Mouse (Mus musculus) embryonic facial prominence, embryonic 14.5 days (tissue): ENCODE measurements around the gene Rbm20. TPM values are rescaled to one million over a fixed set of nuclear protein-coding genes. Genes with fewer than 3 reads are reported as not detected.

Experiments used
- ATAC-seq: fragments of 200-750 bp; cut with Nextera tagmentation; 2 replicates; pipeline ENCODE4 v1.8.0; 2017; ENCODE audit warnings: low read depth, moderate number of reproducible peaks, moderate TSS enrichment
- DNase-seq: peaks from one replicate; pipeline ENCODE4 v3.0.0-alpha.2; 2015; ENCODE audit warnings: low spot score
- H3K27ac ChIP-seq: fragments of 300-500 bp; sonication (generic); replicated peaks from 2 replicates; pipeline ENCODE4 v1.5.1; 2014; ENCODE audit warnings: low read depth, mild to moderate bottlenecking, low read length, moderate library complexity
- H3K27me3 ChIP-seq: fragments of 300-500 bp; sonication (generic); replicated peaks from 2 replicates; pipeline ENCODE4 v1.6.1; 2014; ENCODE audit warnings: low read length; ENCODE audit not compliant: control insufficient read depth, insufficient read depth
- H3K36me3 ChIP-seq: fragments of 300-500 bp; sonication (generic); 2 replicates; pipeline ENCODE4 v1.6.1; 2014; ENCODE audit warnings: low read length, mixed read lengths; ENCODE audit not compliant: control insufficient read depth, insufficient read depth
- H3K4me1 ChIP-seq: fragments of 300-500 bp; sonication (generic); 2 replicates; pipeline ENCODE4 v1.6.1; 2014; ENCODE audit warnings: antibody characterized with exemption, low read length; ENCODE audit not compliant: control insufficient read depth, insufficient read depth
- H3K4me2 ChIP-seq: fragments of 300-500 bp; sonication (generic); 2 replicates; pipeline ENCODE4 v1.6.1; 2014; ENCODE audit warnings: low read depth, mild to moderate bottlenecking, low read length, moderate library complexity, mixed read lengths
- H3K4me3 ChIP-seq: fragments of 300-500 bp; sonication (generic); 2 replicates; pipeline ENCODE4 v1.5.1; 2014; ENCODE audit warnings: low read depth, mild to moderate bottlenecking, low read length
- H3K9ac ChIP-seq: fragments of 300-500 bp; sonication (generic); 2 replicates; pipeline ENCODE4 v1.6.1; 2014; ENCODE audit warnings: low read depth, mild to moderate bottlenecking, low read length, moderate library complexity, mixed read lengths
- H3K9me3 ChIP-seq: fragments of 300-500 bp; sonication (generic); 2 replicates; pipeline ENCODE4 v1.6.1; 2016; ENCODE audit warnings: low read length; ENCODE audit not compliant: control insufficient read depth
- WGBS: fragments of 180-500 bp; shearing (Covaris S2); extraction: QIAGEN DNeasy Blood & Tissue Kit; methylation state at CpG from one replicate; pipeline ENCODE4 v1.1.7; 2014; 5-methylcytosine and 5-hydroxymethylcytosine counted together
- polyA plus RNA-seq: library from polyadenylated mRNA; unstranded; fragments of >200 nt; fragmentation: Nextera tagmentation; extraction: Ambion mirVana; gene quantifications from 2 replicates; pipeline ENCODE4 v1.2.1, GENCODE M21; 2014

Rbm20 gene
- polyA plus RNA-seq, 1 experiment from 2014 or later, result 5.9 TPM

GRCm38 (mm10) chr19:53779818-53780217 lies 102.7 kb downstream of the Rbm20 start:
- H3K9ac ChIP-seq, result no peak overlapping the region
- DNase-seq, result no peak
- H3K27me3 ChIP-seq, result no peaks in the 10 kb centered on the region
- no peaks in the 10 kb centered on the region for H3K36me3 ChIP-seq
- WGBS, result 90% methylated on average over 4 of the region's 4 CpGs
- H3K4me2 ChIP-seq, result no peak overlapping the region
- no peaks in the 10 kb centered on the region for H3K4me1 ChIP-seq
- H3K4me3 ChIP-seq, result no peak overlapping the region
- no peaks in the 10 kb centered on the region for H3K9me3 ChIP-seq
- ATAC-seq, result no peak
- H3K27ac ChIP-seq, result no peak overlapping the region

DNA sequence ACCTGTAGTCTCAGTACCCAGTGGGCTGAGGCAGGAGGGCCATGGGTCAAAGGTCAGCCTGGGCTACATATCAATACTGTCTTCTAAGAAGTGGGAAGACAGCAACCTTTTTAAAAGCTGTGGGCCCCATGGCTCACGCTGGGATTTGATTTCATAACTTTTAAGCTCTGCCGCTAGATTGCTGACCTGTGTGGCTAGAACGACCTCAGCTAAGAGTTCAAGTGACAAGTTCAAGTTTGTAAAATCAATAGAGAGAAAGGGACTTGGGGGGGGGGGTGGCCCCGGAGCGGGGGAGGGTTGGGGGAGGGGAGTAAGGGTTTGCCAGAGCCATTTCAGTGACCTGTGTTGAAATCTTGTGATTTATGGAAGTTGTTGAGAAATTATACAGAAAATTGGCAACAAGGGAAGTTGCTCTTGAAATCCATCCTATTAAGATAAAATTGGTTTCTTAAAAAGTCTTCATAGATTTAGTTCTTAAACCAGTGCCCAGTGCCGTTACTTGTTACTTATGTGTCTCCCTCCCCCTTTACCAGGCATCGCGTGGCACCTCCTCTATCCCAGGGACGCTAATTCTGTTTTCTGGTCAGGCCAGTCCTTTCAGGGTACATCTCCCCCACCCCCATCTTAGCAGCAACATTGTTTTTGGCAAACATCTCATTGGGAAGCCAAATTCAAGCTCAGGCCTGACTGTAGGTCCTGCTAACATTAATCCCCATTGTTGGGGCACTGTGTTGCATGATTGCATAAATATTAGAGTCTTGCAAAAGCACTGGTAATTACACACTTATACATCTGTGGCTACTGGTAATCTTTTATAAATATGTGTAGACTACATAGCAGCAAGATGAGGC lies 103.9 kb downstream of the Rbm20 start:
- ATAC-seq (peak; percentile 50; the same call in 1 of the 2 replicates), DNase-seq (peak; percentile 46)
- Histone ChIP-seq H3K9ac (no peak overlapping the region), H3K4me3 (no peak overlapping the region), H3K36me3 (no peaks in the 10 kb centered on the region), H3K27ac (no peak overlapping the region), H3K9me3 (no peaks in the 10 kb centered on the region), H3K4me1 (0 out of 2 replicates have a peak, but pooled peaks cover 3% of the 10 kb centered on the region), H3K27me3 (no peaks in the 10 kb centered on the region), H3K4me2 (no peak overlapping the region)
- 66% methylated on average over 9 of the region's 9 CpGs for WGBS

- no peaks in the 10 kb centered on the region for H3K36me3 ChIP-seq
- H3K4me3 ChIP-seq, result no peak overlapping the region
- peaks cover 12% of the 10 kb centered on the region for H3K4me1 ChIP-seq
- H3K27me3 ChIP-seq, result no peaks in the 10 kb centered on the region
- no peak for DNase-seq
- no peaks in the 10 kb centered on the region for H3K9me3 ChIP-seq
- H3K27ac ChIP-seq, result no peak overlapping the region
- H3K4me2 ChIP-seq, result no peak overlapping the region
- WGBS, result 83% methylated on average over 7 of the region's 7 CpGs
- H3K9ac ChIP-seq, result no peak overlapping the region
- no peak for ATAC-seq
These were observed 104.7 kb downstream of the Rbm20 start for GRCm38 (mm10) chr19:53781826-53782225.

GRCm38 (mm10) chr19:53785352-53785751 lies 108.2 kb downstream of the Rbm20 start:
- Histone ChIP-seq H3K36me3 (no peaks in the 10 kb centered on the region), H3K4me1 (peaks cover 17% of the 10 kb centered on the region), H3K9me3 (no peaks in the 10 kb centered on the region), H3K9ac (no peak overlapping the region), H3K4me3 (no peak overlapping the region), H3K4me2 (no peak overlapping the region), H3K27me3 (no peaks in the 10 kb centered on the region), H3K27ac (no peak overlapping the region)
- DNase-seq, result no peak
- 87% methylated on average over 3 of the region's 3 CpGs for WGBS
- ATAC-seq, result no peak

- Histone ChIP-seq H3K36me3 (no peaks in the 10 kb centered on the region), H3K9ac (no peak overlapping the region), H3K9me3 (no peaks in the 10 kb centered on the region), H3K4me1 (peaks cover 17% of the 10 kb centered on the region), H3K27ac (peak overlapping the region; percentile 75), H3K4me3 (no peak overlapping the region), H3K4me2 (peak overlapping the region; percentile 2; the same call in 1 of the 2 replicates), H3K27me3 (no peaks in the 10 kb centered on the region)
- 27% methylated on average over 2 of the region's 2 CpGs for WGBS
- ATAC-seq, result 0 out of 2 replicates have a peak, but pooled peaks have one; percentile 28
- DNase-seq, result peak; percentile 61
These were observed 109.1 kb downstream of the Rbm20 start for GRCm38 (mm10) chr19:53786239-53786638.

DNA sequence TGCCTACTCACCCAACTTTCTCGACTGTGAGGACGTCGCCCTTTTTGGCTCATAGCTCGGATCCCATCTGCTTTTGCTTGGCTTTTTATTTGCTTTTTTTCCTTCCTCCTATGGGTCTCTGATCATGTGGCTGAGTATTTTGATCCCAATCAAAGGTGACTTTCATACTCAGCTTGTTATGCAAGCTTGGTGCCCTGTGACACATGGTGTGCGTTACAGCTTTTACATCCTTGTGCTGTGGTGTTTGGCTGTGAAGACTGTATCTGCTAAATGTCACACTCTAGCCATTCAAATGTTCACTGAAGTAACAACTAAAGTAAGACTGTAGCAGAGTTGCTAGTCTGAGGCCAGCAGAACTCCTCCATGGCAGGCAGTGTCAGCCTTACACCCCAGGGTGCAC lies 109.7 kb downstream of the Rbm20 start:
- Histone ChIP-seq H3K4me2 (no peak overlapping the region), H3K36me3 (no peaks in the 10 kb centered on the region), H3K27me3 (no peaks in the 10 kb centered on the region), H3K4me1 (peaks cover 22% of the 10 kb centered on the region), H3K27ac (peak overlapping the region; percentile 75), H3K9me3 (no peaks in the 10 kb centered on the region), H3K4me3 (no peak overlapping the region), H3K9ac (no peak overlapping the region)
- 23% methylated on average over 5 of the region's 5 CpGs for WGBS
- ATAC-seq (no peak), DNase-seq (no peak)

DNA sequence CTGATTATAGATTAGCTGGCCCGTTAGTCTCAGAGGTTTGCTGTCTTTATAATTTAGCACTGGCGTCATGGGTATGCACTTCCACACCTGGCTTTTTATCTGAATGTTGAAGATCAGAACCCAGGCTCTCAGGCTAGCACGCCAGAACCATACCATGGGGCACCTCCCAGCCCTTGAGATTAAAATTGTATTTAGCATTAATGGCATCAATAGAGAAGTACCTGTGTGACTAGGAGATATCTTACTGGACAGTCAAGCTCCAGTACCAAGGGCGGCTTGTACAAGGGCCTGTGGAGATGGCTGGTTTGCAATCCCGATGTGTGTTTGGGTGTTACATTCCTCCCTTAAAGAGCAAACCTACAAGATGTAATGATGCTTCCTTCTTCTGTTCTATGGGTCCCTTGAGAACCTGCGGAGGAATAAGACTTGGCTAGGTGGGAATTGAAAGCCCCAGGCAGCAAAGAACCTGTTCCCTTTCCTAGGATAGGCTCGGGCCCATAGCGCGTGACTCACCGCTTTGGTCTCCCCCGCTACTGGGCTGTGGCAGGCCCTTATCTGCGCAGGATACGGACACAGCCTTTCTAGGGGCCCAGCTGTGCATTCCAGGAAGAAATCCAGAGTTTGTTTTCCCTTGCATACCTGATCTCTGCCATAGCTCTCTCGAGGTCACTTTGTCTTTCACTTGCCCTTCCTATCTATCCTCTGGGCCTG lies 111.7 kb downstream of the Rbm20 start:
- Histone ChIP-seq H3K9ac (no peak overlapping the region), H3K27me3 (no peaks in the 10 kb centered on the region), H3K4me3 (no peak overlapping the region), H3K36me3 (no peaks in the 10 kb centered on the region), H3K9me3 (no peaks in the 10 kb centered on the region), H3K4me2 (no peak overlapping the region), H3K27ac (no peak overlapping the region), H3K4me1 (peaks cover 36% of the 10 kb centered on the region)
- WGBS, result 80% methylated on average over 14 of the region's 14 CpGs
- DNase-seq, result no peak
- ATAC-seq, result no peak

GRCm38 (mm10) chr19:53789571-53789970 lies 112.5 kb downstream of the Rbm20 start:
- Histone ChIP-seq H3K4me2 (no peak overlapping the region), H3K4me1 (peaks cover 36% of the 10 kb centered on the region), H3K27me3 (no peaks in the 10 kb centered on the region), H3K9ac (no peak overlapping the region), H3K9me3 (no peaks in the 10 kb centered on the region), H3K36me3 (no peaks in the 10 kb centered on the region), H3K27ac (no peak overlapping the region), H3K4me3 (no peak overlapping the region)
- DNase-seq (peak; percentile 49), ATAC-seq (peak; percentile 38; the same call in 1 of the 2 replicates)
- 64% methylated on average over 7 of the region's 7 CpGs for WGBS
